Mouse (Mus musculus): ENCODE measurements around the gene Cnfn. TPM values are rescaled to one million over a fixed set of nuclear protein-coding genes. Genes with fewer than 3 reads are reported as not detected.
"Not testable (repeated sequence)": the region's sequence is repeated elsewhere in the genome, so short reads cannot be mapped to it uniquely, and the experiment has no call there.

Cnfn gene
- polyA plus RNA-seq (2015; fragmentation: Nextera tagmentation; extraction: Ambion mirVana): 107 and 419 TPM in 2 replicates

GRCm38 (mm10) chr7:25369058-25369749 lies at the start of gene Cnfn:
Gene Cnfn (minus strand): TSS chr7:25369724.
- no peak within 1 kb of the TSS for H3K9ac ChIP-seq
- no peak within 1 kb of the TSS for H3K27ac ChIP-seq
- H3K27me3 ChIP-seq (replicated peaks): peaks cover 37% of the 10 kb centered on the region
- peak within 1 kb of the TSS; percentile 5; the same call in 1 of the 2 replicates for H3K4me3 ChIP-seq (replicated peaks)
- no peaks in the 10 kb centered on the region for H3K36me3 ChIP-seq
- WGBS: 54% methylated on average over 12 of the region's 12 CpGs
- no peaks in the 10 kb centered on the region for H3K9me3 ChIP-seq
- H3K4me1 ChIP-seq: peaks cover 3% of the 10 kb centered on the region; the same call in 1 of the 2 replicates
- ATAC-seq (ENCODE audit: insufficient read depth, low FRiP score, low read depth): no peak
- H3K4me2 ChIP-seq: no peak within 1 kb of the TSS

GRCm38 (mm10) chr7:25417597-25417996 lies 48.1 kb upstream of the Cnfn start:
- H3K9ac ChIP-seq: no peak overlapping the region
- H3K4me2 ChIP-seq: no peak overlapping the region
- no peaks in the 10 kb centered on the region for H3K9me3 ChIP-seq
- no peak for ATAC-seq (ENCODE audit: insufficient read depth, low FRiP score, low read depth)
- no peaks in the 10 kb centered on the region for H3K36me3 ChIP-seq
- H3K4me1 ChIP-seq: no peaks in the 10 kb centered on the region
- WGBS: 87% methylated on average over 1 of the region's 1 CpGs
- no peaks in the 10 kb centered on the region for H3K27me3 ChIP-seq (replicated peaks)
- no peak overlapping the region for H3K27ac ChIP-seq
- H3K4me3 ChIP-seq (replicated peaks): no peak overlapping the region

- no peak within 1 kb of the TSS for H3K4me3 ChIP-seq (replicated peaks)
- H3K4me2 ChIP-seq: no peak within 1 kb of the TSS
- 46% methylated on average over 7 of the region's 7 CpGs for WGBS
- no peaks in the 10 kb centered on the region for H3K27me3 ChIP-seq (replicated peaks)
- H3K27ac ChIP-seq: no peak within 1 kb of the TSS
- no peak within 1 kb of the TSS for H3K9ac ChIP-seq
- no peak for ATAC-seq (ENCODE audit: insufficient read depth, low FRiP score, low read depth)
- no peaks in the 10 kb centered on the region for H3K36me3 ChIP-seq
- H3K9me3 ChIP-seq: no peaks in the 10 kb centered on the region
- no peaks in the 10 kb centered on the region for H3K4me1 ChIP-seq
Observed at GRCm38 (mm10) chr7:25412833-25413441, 43.4 kb upstream of the Cnfn start, which contains the start of gene Cxcl17. Gene Cxcl17 (minus strand): TSS chr7:25412886.

GRCm38 (mm10) chr7:25411861-25412260 lies 42.3 kb upstream of the Cnfn start:
- Histone ChIP-seq H3K27ac (no peak overlapping the region), H3K4me3 (replicated peaks) (no peak overlapping the region), H3K4me2 (no peak overlapping the region), H3K4me1 (no peaks in the 10 kb centered on the region), H3K36me3 (no peaks in the 10 kb centered on the region), H3K9me3 (no peaks in the 10 kb centered on the region), H3K9ac (no peak overlapping the region), H3K27me3 (replicated peaks) (no peaks in the 10 kb centered on the region)
- 80% methylated on average over 3 of the region's 3 CpGs for WGBS
- no peak for ATAC-seq (ENCODE audit: insufficient read depth, low FRiP score, low read depth)

- no peaks in the 10 kb centered on the region for H3K36me3 ChIP-seq
- H3K27me3 ChIP-seq (replicated peaks): no peaks in the 10 kb centered on the region
- no peaks in the 10 kb centered on the region for H3K9me3 ChIP-seq
- no peaks in the 10 kb centered on the region for H3K4me1 ChIP-seq
- ATAC-seq (ENCODE audit: insufficient read depth, low FRiP score, low read depth): peak; percentile 47
- H3K4me2 ChIP-seq: 0 out of 2 replicates have a peak overlapping the region, but pooled peaks have one; percentile 8
- no peak overlapping the region for H3K9ac ChIP-seq
- H3K4me3 ChIP-seq (replicated peaks): no peak overlapping the region
- 38% methylated on average over 1 of the region's 1 CpGs for WGBS
- peak overlapping the region; percentile 44; the same call in 1 of the 2 replicates for H3K27ac ChIP-seq
Observed at GRCm38 (mm10) chr7:25410969-25411615, 41.6 kb upstream of the Cnfn start.

- Histone ChIP-seq H3K4me3 (replicated peaks) (no peak overlapping the region), H3K4me2 (no peak overlapping the region), H3K27me3 (replicated peaks) (no peaks in the 10 kb centered on the region), H3K4me1 (no peaks in the 10 kb centered on the region), H3K27ac (no peak overlapping the region), H3K36me3 (no peaks in the 10 kb centered on the region), H3K9me3 (no peaks in the 10 kb centered on the region), H3K9ac (no peak overlapping the region)
- WGBS: 47% methylated on average over 4 of the region's 4 CpGs
- ATAC-seq (ENCODE audit: insufficient read depth, low FRiP score, low read depth): no peak
Observed at GRCm38 (mm10) chr7:25409114-25409760, 39.7 kb upstream of the Cnfn start.

GRCm38 (mm10) chr7:25406468-25406867 lies 36.9 kb upstream of the Cnfn start:
- WGBS: 62% methylated on average over 7 of the region's 7 CpGs
- ATAC-seq (ENCODE audit: insufficient read depth, low FRiP score, low read depth): no peak
- Histone ChIP-seq H3K36me3 (no peaks in the 10 kb centered on the region), H3K4me2 (no peak overlapping the region), H3K27ac (no peak overlapping the region), H3K4me1 (no peaks in the 10 kb centered on the region), H3K9ac (no peak overlapping the region), H3K27me3 (replicated peaks) (no peaks in the 10 kb centered on the region), H3K4me3 (replicated peaks) (no peak overlapping the region), H3K9me3 (no peaks in the 10 kb centered on the region)

GRCm38 (mm10) chr7:25402671-25403101 lies 33.2 kb upstream of the Cnfn start:
- no peak overlapping the region for H3K27ac ChIP-seq
- ATAC-seq (ENCODE audit: insufficient read depth, low FRiP score, low read depth): peak; percentile 43; the same call in 1 of the 2 replicates
- WGBS: 0% methylated on average over 2 of the region's 2 CpGs

GRCm38 (mm10) chr7:25401986-25402385 lies 32.5 kb upstream of the Cnfn start:
- no peak overlapping the region for H3K27ac ChIP-seq
- H3K9me3 ChIP-seq: no peaks in the 10 kb centered on the region
- H3K4me2 ChIP-seq: no peak overlapping the region
- H3K9ac ChIP-seq: no peak overlapping the region
- no peaks in the 10 kb centered on the region for H3K36me3 ChIP-seq
- 52% methylated on average over 5 of the region's 5 CpGs for WGBS
- no peak for ATAC-seq (ENCODE audit: insufficient read depth, low FRiP score, low read depth)
- H3K4me3 ChIP-seq (replicated peaks): no peak overlapping the region
- H3K27me3 ChIP-seq (replicated peaks): no peaks in the 10 kb centered on the region
- no peaks in the 10 kb centered on the region for H3K4me1 ChIP-seq

More at GRCm38 (mm10) chr7:25402671-25403101, 33.2 kb upstream of the Cnfn start:
- Histone ChIP-seq H3K4me3 (replicated peaks) (no peak overlapping the region), H3K4me1 (no peaks in the 10 kb centered on the region), H3K27me3 (replicated peaks) (no peaks in the 10 kb centered on the region), H3K4me2 (no peak overlapping the region), H3K36me3 (no peaks in the 10 kb centered on the region), H3K9me3 (no peaks in the 10 kb centered on the region), H3K9ac (no peak overlapping the region)

- no peaks in the 10 kb centered on the region for H3K27me3 ChIP-seq (replicated peaks)
- H3K4me1 ChIP-seq: 0 out of 2 replicates have a peak, but pooled peaks cover 2% of the 10 kb centered on the region
- no peak for ATAC-seq (ENCODE audit: insufficient read depth, low FRiP score, low read depth)
- H3K9ac ChIP-seq: no peak overlapping the region
- H3K4me3 ChIP-seq (replicated peaks): no peak overlapping the region
- H3K4me2 ChIP-seq: no peak overlapping the region
- H3K27ac ChIP-seq: no peak overlapping the region
- no peaks in the 10 kb centered on the region for H3K9me3 ChIP-seq
- no peaks in the 10 kb centered on the region for H3K36me3 ChIP-seq
- WGBS: 66% methylated on average over 2 of the region's 2 CpGs
Observed at GRCm38 (mm10) chr7:25401551-25401950, 32.0 kb upstream of the Cnfn start.

GRCm38 (mm10) chr7:25399028-25399427 lies 29.5 kb upstream of the Cnfn start:
- peaks cover 13% of the 10 kb centered on the region for H3K4me1 ChIP-seq
- H3K36me3 ChIP-seq; H3K27ac ChIP-seq; ATAC-seq (ENCODE audit: insufficient read depth, low FRiP score, low read depth); H3K4me2 ChIP-seq; H3K4me3 ChIP-seq (replicated peaks); H3K27me3 ChIP-seq (replicated peaks); H3K9ac ChIP-seq; H3K9me3 ChIP-seq: not testable (repeated sequence)

Measured in stomach, embryonic 15.5 days (tissue).